Mouse (Mus musculus) embryonic facial prominence, embryonic 11.5 days (tissue): Measurements from ENCODE around the gene Rad50. TPM values are rescaled to one million over a fixed set of nuclear protein-coding genes. Genes with fewer than 3 reads are reported as not detected.

ENCODE experiments used
- ATAC-seq: fragments of 200-750 bp; cut with Nextera tagmentation; replicated peaks from 2 replicates; pipeline ENCODE4 v1.8.0; 2017; ENCODE audit warnings: low read depth; ENCODE audit not compliant: insufficient number of reproducible peaks, low FRiP score, low TSS enrichment
- DNase-seq: peaks from one replicate; pipeline ENCODE4 v3.0.0-alpha.2; 2015; ENCODE audit warnings: low spot score
- H3K27ac ChIP-seq: fragments of 300-500 bp; sonication (generic); replicated peaks from 2 replicates; pipeline ENCODE4 v1.5.1; 2014; ENCODE audit warnings: mild to moderate bottlenecking, low read depth, low read length, control low read depth
- H3K27me3 ChIP-seq: fragments of 300-500 bp; sonication (generic); 2 replicates; pipeline ENCODE4 v1.6.1; 2014; ENCODE audit warnings: mild to moderate bottlenecking, low read length, moderate library complexity, mixed read lengths; ENCODE audit not compliant: control insufficient read depth, insufficient read depth
- H3K36me3 ChIP-seq: fragments of 300-500 bp; sonication (generic); replicated peaks from 2 replicates; pipeline ENCODE4 v1.6.1; 2014; ENCODE audit warnings: low read depth, mild to moderate bottlenecking, low read length, moderate library complexity, mixed read lengths; ENCODE audit not compliant: control insufficient read depth, insufficient read depth
- H3K4me1 ChIP-seq: fragments of 300-500 bp; sonication (generic); 2 replicates; pipeline ENCODE4 v1.6.1; 2014; ENCODE audit warnings: low read length, mixed read lengths; ENCODE audit not compliant: control insufficient read depth, insufficient read depth
- H3K4me2 ChIP-seq: fragments of 300-500 bp; sonication (generic); 2 replicates; pipeline ENCODE4 v1.6.1; 2014; ENCODE audit warnings: low read depth, mild to moderate bottlenecking, control low read depth, low read length, moderate library complexity
- H3K4me3 ChIP-seq: fragments of 300-500 bp; sonication (generic); 2 replicates; pipeline ENCODE4 v1.5.1; 2014; ENCODE audit warnings: low read depth, low read length, control low read depth
- H3K9ac ChIP-seq: fragments of 300-500 bp; sonication (generic); replicated peaks from 2 replicates; pipeline ENCODE4 v1.6.1; 2014; ENCODE audit warnings: mild to moderate bottlenecking, control low read depth, low read length
- H3K9me3 ChIP-seq: fragments of 300-500 bp; sonication (generic); replicated peaks from 2 replicates; pipeline ENCODE4 v1.6.1; 2016; ENCODE audit warnings: mild to moderate bottlenecking, low read length, inconsistent platforms, mixed read lengths; ENCODE audit not compliant: control insufficient read depth
- WGBS: fragments of 180-500 bp; shearing (Covaris S2); extraction: QIAGEN DNeasy Blood & Tissue Kit; methylation state at CpG from one replicate; pipeline ENCODE4 v1.1.7; 2014; 5-methylcytosine and 5-hydroxymethylcytosine counted together
- polyA plus RNA-seq: library from polyadenylated mRNA; unstranded; fragments of >200 nt; fragmentation: Nextera tagmentation; extraction: Ambion mirVana; gene quantifications from 2 replicates; pipeline ENCODE4 v1.2.1, GENCODE M21; 2014

The Rad50 gene
- polyA plus RNA-seq, 1 experiment from 2014 or later = 26.8 TPM

- 32% methylated on average over 6 of the region's 6 CpGs for WGBS
- H3K4me3 ChIP-seq = no peak overlapping the region
- 0 out of 2 replicates have a peak, but pooled peaks have one; percentile 6 for ATAC-seq
- no peaks in the 10 kb centered on the region for H3K27me3 ChIP-seq
- H3K27ac ChIP-seq = no peak overlapping the region
- H3K9me3 ChIP-seq = no peaks in the 10 kb centered on the region
- no peak overlapping the region for H3K9ac ChIP-seq
- no peaks in the 10 kb centered on the region for H3K36me3 ChIP-seq
- H3K4me2 ChIP-seq = no peak overlapping the region
- H3K4me1 ChIP-seq = no peaks in the 10 kb centered on the region
- peak; percentile 66 for DNase-seq
Observed at GRCm38 (mm10) chr11:53737573-53737946, 30.4 kb upstream of the Rad50 start.

- H3K4me1 ChIP-seq = no peaks in the 10 kb centered on the region
- no peaks in the 10 kb centered on the region for H3K36me3 ChIP-seq
- ATAC-seq (peak; percentile 67; the same call in 1 of the 2 replicates), DNase-seq (peak; percentile 86)
- H3K4me2 ChIP-seq = no peak overlapping the region
- no peaks in the 10 kb centered on the region for H3K27me3 ChIP-seq
- H3K9ac ChIP-seq = no peak overlapping the region
- WGBS = 46% methylated on average over 14 of the region's 14 CpGs
- H3K9me3 ChIP-seq = no peaks in the 10 kb centered on the region
- no peak overlapping the region for H3K4me3 ChIP-seq
- no peak overlapping the region for H3K27ac ChIP-seq
Observed at GRCm38 (mm10) chr11:53736771-53737572, 29.9 kb upstream of the Rad50 start.

GRCm38 (mm10) chr11:53735682-53736245 is 28.6 kb upstream of the Rad50 start:
- no peaks in the 10 kb centered on the region for H3K9me3 ChIP-seq
- DNase-seq = peak; percentile 85
- peak overlapping the region; percentile 36 for H3K4me2 ChIP-seq
- peak; percentile 79; the same call in 1 of the 2 replicates for ATAC-seq
- no peaks in the 10 kb centered on the region for H3K36me3 ChIP-seq
- H3K9ac ChIP-seq = peak overlapping the region; percentile 44
- H3K27ac ChIP-seq = no peak overlapping the region
- no peaks in the 10 kb centered on the region for H3K4me1 ChIP-seq
- H3K4me3 ChIP-seq = no peak overlapping the region
- no peaks in the 10 kb centered on the region for H3K27me3 ChIP-seq
- WGBS = 27% methylated on average over 17 of the region's 17 CpGs

- 70% methylated on average over 18 of the region's 18 CpGs for WGBS
- Histone ChIP-seq H3K9me3 (no peaks in the 10 kb centered on the region), H3K36me3 (no peaks in the 10 kb centered on the region), H3K4me1 (no peaks in the 10 kb centered on the region), H3K9ac (no peak overlapping the region), H3K27ac (no peak overlapping the region), H3K4me2 (no peak overlapping the region), H3K27me3 (no peaks in the 10 kb centered on the region), H3K4me3 (no peak overlapping the region)
- ATAC-seq = no peak
- DNase-seq = no peak
Observed at GRCm38 (mm10) chr11:53734970-53735681, 28.0 kb upstream of the Rad50 start.

GRCm38 (mm10) chr11:53734431-53734830 is 27.3 kb upstream of the Rad50 start:
- Histone ChIP-seq H3K36me3 (no peaks in the 10 kb centered on the region), H3K4me1 (no peaks in the 10 kb centered on the region), H3K27ac (no peak overlapping the region), H3K27me3 (no peaks in the 10 kb centered on the region), H3K9me3 (no peaks in the 10 kb centered on the region), H3K9ac (no peak overlapping the region), H3K4me3 (no peak overlapping the region), H3K4me2 (no peak overlapping the region)
- no peak for ATAC-seq
- 75% methylated on average over 2 of the region's 2 CpGs for WGBS
- no peak for DNase-seq

- Histone ChIP-seq H3K9ac (no peak overlapping the region), H3K36me3 (no peaks in the 10 kb centered on the region), H3K9me3 (no peaks in the 10 kb centered on the region), H3K4me2 (no peak overlapping the region), H3K27me3 (no peaks in the 10 kb centered on the region), H3K4me1 (no peaks in the 10 kb centered on the region), H3K4me3 (no peak overlapping the region), H3K27ac (no peak overlapping the region)
- DNase-seq (no peak), ATAC-seq (no peak)
- WGBS = 89% methylated on average over 7 of the region's 7 CpGs
Observed at GRCm38 (mm10) chr11:53733824-53734223, 26.7 kb upstream of the Rad50 start.

- H3K4me2 ChIP-seq = no peak overlapping the region
- H3K36me3 ChIP-seq = no peaks in the 10 kb centered on the region
- no peaks in the 10 kb centered on the region for H3K27me3 ChIP-seq
- H3K4me1 ChIP-seq = no peaks in the 10 kb centered on the region
- no peaks in the 10 kb centered on the region for H3K9me3 ChIP-seq
- WGBS = 94% methylated on average over 8 of the region's 8 CpGs
- no peak overlapping the region for H3K9ac ChIP-seq
- no peak overlapping the region for H3K27ac ChIP-seq
- DNase-seq (no peak), ATAC-seq (no peak)
- H3K4me3 ChIP-seq = no peak overlapping the region
Observed at GRCm38 (mm10) chr11:53732244-53732643, 25.1 kb upstream of the Rad50 start.

- no peak overlapping the region for H3K4me3 ChIP-seq
- DNase-seq = no peak
- no peak overlapping the region for H3K9ac ChIP-seq
- H3K4me1 ChIP-seq = no peaks in the 10 kb centered on the region
- H3K36me3 ChIP-seq = no peaks in the 10 kb centered on the region
- H3K27me3 ChIP-seq = no peaks in the 10 kb centered on the region
- ATAC-seq = no peak
- H3K27ac ChIP-seq = no peak overlapping the region
- no peak overlapping the region for H3K4me2 ChIP-seq
- WGBS = 93% methylated on average over 7 of the region's 7 CpGs
- no peaks in the 10 kb centered on the region for H3K9me3 ChIP-seq
Observed at GRCm38 (mm10) chr11:53731457-53731856, 24.3 kb upstream of the Rad50 start.
